ENCODE assay signal across 9 mouse cellular contexts in the genomic region with DNA sequence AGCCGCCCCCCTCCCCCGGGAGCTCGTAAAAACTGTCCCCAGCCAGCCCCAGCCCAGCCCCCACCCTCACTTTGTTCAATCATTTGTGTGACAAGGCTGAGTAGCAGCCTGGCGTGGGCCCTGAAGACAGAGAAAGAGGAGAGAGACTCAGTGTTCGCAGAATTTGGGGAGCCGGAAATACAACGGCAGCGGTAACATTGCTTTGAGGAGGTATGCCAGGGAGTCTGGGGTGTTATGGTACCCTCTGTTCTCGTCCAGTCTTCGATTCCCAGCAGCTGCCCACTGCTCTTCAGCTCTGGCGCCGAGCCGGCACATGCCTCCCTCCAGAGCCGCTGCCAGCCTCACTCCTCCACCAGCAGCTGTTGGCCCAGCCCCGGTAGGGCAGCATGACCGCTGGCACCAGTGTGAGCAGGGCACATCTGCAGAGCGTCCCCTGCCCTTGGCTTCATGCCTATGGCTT.
DNase-seq lines count a peak whose midpoint lies in the region; ATAC-seq lines count a peak whose summit lies in the region.
"Had no signal": no experiment of that assay in that cellular context is flagged by ENCODE, and none has a peak within 500 bp of the region (broad histone marks: within the 10 kb centered on the region; RNA-seq: fewer than 3 reads in every experiment).

No protein-coding gene starts in this region.

- H3K27ac ChIP-seq in intestine, embryonic 15.5 days, result no peak overlapping the region
- no peak overlapping the region for H3K27ac ChIP-seq in intestine, embryonic 16.5 days (ENCODE audit: low read length)

- H3K9me3 ChIP-seq in intestine, embryonic 15.5 days, result no peaks in the 10 kb centered on the region
- no peaks in the 10 kb centered on the region for H3K9me3 ChIP-seq in intestine, embryonic 16.5 days (ENCODE audit: control insufficient read depth, low read length)

- 0 out of 2 replicates have a peak, but pooled peaks have one; percentile 28 for ATAC-seq in intestine, embryonic 15.5 days
- no peak for ATAC-seq in intestine, embryonic 16.5 days

- no peak overlapping the region for H3K9ac ChIP-seq in intestine, embryonic 15.5 days
- no peak overlapping the region for H3K9ac ChIP-seq in intestine, embryonic 16.5 days (ENCODE audit: low read depth, low read length)

- 0 out of 2 replicates have a peak overlapping the region, but pooled peaks have one; percentile 6 for H3K4me2 ChIP-seq in intestine, embryonic 15.5 days (replicated peaks)
- H3K4me2 ChIP-seq in intestine, embryonic 16.5 days (ENCODE audit: low read depth, low read length), result no peak overlapping the region

- peak; percentile 87 to 92 for DNase-seq in cerebellum, postnatal 10 days
- peak; percentile 60 to 78 for DNase-seq in gastrocnemius, postnatal 4 days (ENCODE audit: low spot score in 2 of 2)
- DNase-seq in layer of hippocampus, adult 11-12 months (ENCODE audit: low spot score), result peak; percentile 74
- DNase-seq in lung, postnatal 10 days, result peak; percentile 23
- no peak for DNase-seq in thymus, postnatal 36 days
- no peak for DNase-seq in embryo, embryonic 10.5 days (ENCODE audit: low spot score)

- 63% methylated on average over 17 of the region's 17 CpGs for WGBS in intestine, embryonic 15.5 days
- 51% methylated on average over 17 of the region's 17 CpGs for WGBS in intestine, embryonic 16.5 days

- H3K36me3 ChIP-seq in intestine, embryonic 15.5 days, result no peaks in the 10 kb centered on the region
- no peaks in the 10 kb centered on the region for H3K36me3 ChIP-seq in intestine, embryonic 16.5 days (ENCODE audit: control insufficient read depth, insufficient read depth, low read length)

- no peak overlapping the region for H3K4me3 ChIP-seq in intestine, embryonic 15.5 days (replicated peaks)
- H3K4me3 ChIP-seq in intestine, embryonic 16.5 days (ENCODE audit: low read length), result no peak overlapping the region
- H3K4me3 ChIP-seq: megakaryocyte, embryonic 14.5 days had no signal

- H3K4me1 ChIP-seq in intestine, embryonic 15.5 days (replicated peaks), result peaks cover 2% of the 10 kb centered on the region; the same call in 1 of the 2 replicates
- peaks cover 11% of the 10 kb centered on the region for H3K4me1 ChIP-seq in intestine, embryonic 16.5 days (ENCODE audit: control insufficient read depth, insufficient read depth, low read length)

- H3K27me3 ChIP-seq in intestine, embryonic 15.5 days (replicated peaks), result no peaks in the 10 kb centered on the region
- H3K27me3 ChIP-seq in intestine, embryonic 16.5 days (replicated peaks; ENCODE audit: control insufficient read depth, insufficient read depth, low read length), result no peaks in the 10 kb centered on the region

Comparison
In these comparisons a context has a peak if more than half of its experiments do, and no peak if none do; other contexts are left out.
1. DNase-seq: peak in cerebellum, postnatal 10 days (2 of 2), gastrocnemius, postnatal 4 days (2 of 2), layer of hippocampus, adult 11-12 months (single experiment) and lung, postnatal 10 days (single experiment); none in thymus, postnatal 36 days (0 of 2) and embryo, embryonic 10.5 days (single experiment).